Mouse (Mus musculus): ENCODE results near the gene Plet1. TPM values are rescaled to one million over a fixed set of nuclear protein-coding genes. Genes with fewer than 3 reads are reported as not detected.

Gene Plet1
- total RNA-seq, 2 experiments from 2014 or later: not detected

DNA sequence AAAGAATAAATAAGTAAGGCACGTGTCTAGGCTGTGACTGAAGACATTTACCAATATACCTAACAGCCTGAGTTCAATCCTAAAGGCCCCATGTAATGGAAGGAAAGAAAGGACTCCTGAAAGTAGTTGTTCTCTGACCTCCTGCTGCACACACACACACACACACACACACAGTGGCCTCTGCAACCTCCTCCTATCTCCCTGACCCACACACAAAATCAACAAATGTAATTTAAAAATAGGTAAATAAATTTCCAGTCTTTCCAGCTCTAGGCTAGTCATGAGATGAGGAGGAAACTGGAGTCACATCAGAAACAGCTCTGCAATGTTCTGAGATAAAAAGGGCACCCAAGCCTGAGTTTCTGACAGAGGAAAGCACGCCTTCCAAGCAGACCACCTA, 548 bp upstream of the Plet1 start:
- no peak for ATAC-seq (replicated peaks; ENCODE audit: low FRiP score, poor library complexity, severe bottlenecking)

DNA sequence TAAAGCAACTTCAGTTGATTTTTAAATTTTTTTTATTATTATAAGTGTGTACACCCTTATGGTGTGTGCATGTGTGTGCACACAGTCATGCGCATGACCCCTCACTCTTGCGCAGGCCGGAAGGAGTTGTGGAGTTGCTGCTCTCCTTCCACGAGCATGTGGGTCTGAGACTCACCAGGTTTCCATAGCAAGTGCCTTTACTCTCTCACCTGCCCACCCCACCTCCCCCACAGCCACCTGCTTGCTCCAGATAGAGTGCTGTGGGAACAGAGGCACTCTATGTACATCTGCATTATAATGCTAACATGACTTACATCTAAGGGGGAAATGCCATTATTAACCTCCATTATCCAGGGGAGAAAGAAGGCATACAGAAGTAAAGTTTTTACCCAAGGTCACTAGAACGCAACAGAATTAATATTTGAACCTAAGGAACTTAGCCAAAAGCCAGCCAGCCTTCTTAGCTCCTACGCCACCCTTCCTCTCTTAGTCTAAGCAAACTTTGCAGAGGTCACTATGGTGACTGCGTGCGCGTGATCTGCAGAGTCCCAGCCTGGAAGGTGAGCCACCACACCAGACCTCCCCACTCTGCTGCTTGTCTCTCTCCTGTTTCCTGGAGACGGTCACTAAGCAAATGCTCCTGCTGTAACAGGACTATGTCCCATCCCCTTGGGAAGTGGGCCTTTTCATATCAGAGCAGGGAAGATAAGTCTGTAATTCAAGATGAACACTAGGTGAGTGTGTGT, 1.3 kb downstream of the Plet1 start:
- ATAC-seq (replicated peaks; ENCODE audit: low FRiP score, poor library complexity, severe bottlenecking): no peak

DNA sequence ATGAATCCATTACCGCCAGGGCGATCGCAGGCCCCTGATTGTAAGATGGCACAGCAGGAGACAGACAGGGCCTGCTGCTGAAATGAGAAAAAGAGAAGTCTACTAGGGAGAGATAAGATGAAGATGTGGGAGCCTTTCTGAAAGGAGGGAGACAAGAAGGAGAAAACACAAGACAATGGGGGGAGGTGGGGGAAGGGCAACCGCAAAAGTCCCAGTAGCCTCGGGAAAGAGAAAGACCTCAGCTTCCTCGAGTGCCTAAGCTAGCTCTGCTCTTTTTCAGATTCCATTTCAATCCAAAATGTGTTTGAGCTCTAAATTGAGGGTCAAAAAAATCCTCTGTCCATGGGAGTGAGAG, 1.8 kb downstream of the Plet1 start:
- ATAC-seq (replicated peaks; ENCODE audit: low FRiP score, poor library complexity, severe bottlenecking): no peak

DNA sequence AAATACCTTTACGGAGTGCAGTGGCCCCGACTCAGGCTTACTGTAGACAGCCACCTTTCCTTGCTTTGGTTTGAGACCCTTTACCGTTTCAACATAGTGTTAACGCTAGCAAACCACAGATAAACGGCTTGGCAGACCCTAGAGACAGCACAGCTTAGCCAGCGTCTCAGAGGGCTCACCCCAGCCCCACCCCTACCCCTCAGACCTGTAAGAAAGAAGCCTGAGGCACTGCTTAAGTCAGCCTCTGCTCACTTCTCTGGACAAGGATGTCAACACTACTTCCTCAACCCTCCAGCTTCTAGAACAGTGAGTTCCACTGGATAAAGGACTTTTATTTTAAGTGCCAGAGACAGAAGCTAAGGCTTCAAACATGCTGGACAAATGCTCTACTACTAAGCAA, 2.2 kb downstream of the Plet1 start:
- ATAC-seq (replicated peaks; ENCODE audit: low FRiP score, poor library complexity, severe bottlenecking): no peak

DNA sequence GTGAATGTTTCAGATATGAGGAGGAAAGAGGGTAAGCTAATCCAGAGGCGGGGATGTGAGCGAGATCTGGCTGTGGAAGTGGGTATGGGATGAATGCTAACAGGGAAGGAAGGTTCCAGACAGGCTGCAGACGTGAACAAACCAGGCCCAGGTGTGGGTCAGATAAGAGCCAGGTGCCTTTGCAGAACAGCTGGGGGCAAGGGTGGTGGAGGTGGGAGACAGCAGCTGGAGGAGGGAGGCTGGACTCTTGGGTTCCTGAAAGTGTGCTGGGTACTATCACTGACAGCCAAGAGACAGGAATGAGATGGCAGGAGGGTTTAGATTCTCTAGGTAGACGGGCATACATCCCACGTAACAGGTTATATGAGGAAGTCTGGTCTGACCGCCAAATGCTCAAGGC, 2.8 kb downstream of the Plet1 start:
- no peak for ATAC-seq (replicated peaks; ENCODE audit: low FRiP score, poor library complexity, severe bottlenecking)

DNA sequence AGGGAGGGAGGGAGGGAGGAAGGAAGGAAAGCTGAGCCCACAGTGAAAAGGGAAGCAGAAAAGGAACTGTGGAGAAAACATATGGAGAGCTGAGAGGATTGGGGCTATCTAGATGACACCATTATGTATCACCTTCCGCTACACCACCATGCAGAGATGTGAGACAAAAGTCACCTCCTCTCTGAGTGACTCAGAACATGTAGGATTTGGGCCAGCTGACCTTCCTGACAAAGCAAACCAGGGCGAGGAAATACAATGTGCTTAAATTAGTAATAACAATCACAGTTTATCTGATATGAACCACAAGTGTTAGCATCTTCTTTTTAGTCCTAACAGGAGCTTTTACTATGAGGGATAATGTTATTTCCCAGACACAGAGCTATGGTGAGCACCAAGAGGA, 3.2 kb downstream of the Plet1 start:
- no peak for ATAC-seq (replicated peaks; ENCODE audit: low FRiP score, poor library complexity, severe bottlenecking)

DNA sequence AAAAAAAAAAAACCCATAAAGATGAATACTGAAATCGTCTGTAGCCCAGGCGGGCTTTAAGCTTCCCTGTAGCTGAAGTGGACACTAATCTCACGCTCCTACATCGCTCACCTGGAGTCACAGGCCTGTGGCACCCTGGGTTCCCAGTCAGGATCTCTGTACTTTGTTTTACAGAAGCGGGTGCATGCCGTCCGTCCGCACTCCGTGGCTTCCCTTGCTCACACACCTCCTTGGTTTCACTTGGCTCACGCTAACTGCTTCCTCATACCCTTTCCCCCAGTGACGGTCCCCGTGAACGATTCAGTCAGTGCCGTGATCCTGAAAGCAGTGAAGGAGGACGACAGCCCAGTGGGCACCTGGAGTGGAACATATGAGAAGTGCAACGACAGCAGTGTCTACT, 4.5 kb downstream of the Plet1 start:
- ATAC-seq (replicated peaks; ENCODE audit: low FRiP score, poor library complexity, severe bottlenecking): no peak

DNA sequence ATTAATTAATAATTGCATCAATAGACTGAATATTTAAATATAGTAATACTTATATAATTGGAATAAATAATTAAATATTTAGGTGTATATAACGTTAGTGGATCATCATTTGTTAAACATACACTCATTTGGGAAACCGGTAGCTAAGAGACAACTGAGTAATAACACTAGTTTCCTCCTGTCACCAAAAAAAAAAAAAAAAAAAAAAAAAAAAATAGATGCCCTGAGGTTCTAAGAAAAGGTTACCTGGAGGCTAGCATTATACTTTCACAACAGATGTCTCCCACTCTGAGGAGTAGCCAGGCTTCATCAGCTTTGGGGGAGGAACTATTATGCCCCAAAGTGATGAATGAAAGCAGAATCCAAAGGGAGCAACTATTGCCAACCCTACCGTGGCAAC, 5.5 kb downstream of the Plet1 start:
- no peak for ATAC-seq (replicated peaks; ENCODE audit: low FRiP score, poor library complexity, severe bottlenecking)

DNA sequence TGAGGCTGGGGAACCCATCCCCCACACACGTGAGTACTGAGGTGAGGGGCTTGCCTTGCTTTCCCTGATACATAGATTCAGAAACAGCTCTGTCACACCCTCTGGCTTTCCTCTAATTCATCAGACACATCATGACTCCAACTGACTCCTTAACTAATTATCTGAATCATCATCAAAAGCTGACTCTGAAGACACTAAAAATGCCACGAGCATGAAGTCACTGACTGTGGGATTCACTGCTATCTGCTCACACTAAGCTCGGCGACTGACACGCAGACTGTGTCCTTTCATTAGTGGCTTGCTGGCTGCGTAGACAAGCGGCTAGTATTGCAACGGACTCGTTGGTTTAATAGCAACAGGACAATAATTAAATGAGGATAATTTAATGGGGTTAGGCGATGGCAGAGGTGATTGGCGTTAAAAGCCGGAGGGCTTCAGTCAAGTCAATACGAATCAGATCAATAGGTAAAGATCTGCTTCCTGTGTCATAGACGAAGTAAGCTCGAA, 6.2 kb downstream of the Plet1 start:
- no peak for ATAC-seq (replicated peaks; ENCODE audit: low FRiP score, poor library complexity, severe bottlenecking)

DNA sequence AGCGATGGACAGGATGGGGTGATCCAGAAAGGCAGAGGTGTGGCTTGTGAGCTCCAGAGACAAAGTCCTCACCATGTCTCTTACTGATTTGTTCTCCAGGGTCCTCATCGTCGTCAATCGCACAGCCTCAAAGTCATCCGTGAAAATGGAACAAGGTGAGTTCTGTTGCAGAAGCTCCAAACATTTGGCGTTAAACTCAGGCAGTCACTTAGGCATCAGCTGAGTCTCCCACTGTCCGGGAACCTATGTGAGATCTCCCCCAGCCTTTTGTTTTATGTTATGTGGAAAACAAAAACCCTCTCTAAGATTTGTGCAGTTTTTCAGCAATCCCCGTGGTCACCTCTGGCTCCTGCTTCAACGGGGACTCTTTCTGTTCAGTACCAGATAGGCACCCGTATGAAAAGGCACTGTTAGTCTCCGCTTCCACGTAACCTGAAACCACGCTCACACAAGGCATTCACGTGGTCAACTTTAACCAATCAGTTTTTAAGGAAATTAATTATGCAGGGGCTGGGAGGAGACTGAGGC, 6.7 kb downstream of the Plet1 start:
- no peak for ATAC-seq (replicated peaks; ENCODE audit: low FRiP score, poor library complexity, severe bottlenecking)

DNA sequence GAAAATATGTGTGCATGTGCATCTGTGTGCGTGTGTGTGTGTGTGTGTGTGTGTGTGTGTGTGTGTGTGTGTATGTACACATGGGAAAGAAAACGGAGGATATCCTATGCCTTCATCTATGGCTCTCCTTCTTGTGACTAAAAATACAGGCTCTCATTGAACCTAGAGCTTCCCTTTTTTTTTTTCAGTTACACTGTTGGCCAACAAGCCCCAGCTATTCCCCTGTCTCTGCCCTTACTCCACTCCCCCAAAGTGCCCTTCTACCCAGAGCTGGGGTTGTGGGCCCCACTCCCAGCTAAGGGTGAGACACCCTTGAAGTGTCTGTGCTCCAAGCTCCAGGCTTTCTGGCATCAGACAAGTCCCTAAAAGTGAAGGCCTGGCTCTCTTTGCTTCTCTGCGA, 8.6 kb downstream of the Plet1 start:
- ATAC-seq (replicated peaks; ENCODE audit: low FRiP score, poor library complexity, severe bottlenecking): no peak

DNA sequence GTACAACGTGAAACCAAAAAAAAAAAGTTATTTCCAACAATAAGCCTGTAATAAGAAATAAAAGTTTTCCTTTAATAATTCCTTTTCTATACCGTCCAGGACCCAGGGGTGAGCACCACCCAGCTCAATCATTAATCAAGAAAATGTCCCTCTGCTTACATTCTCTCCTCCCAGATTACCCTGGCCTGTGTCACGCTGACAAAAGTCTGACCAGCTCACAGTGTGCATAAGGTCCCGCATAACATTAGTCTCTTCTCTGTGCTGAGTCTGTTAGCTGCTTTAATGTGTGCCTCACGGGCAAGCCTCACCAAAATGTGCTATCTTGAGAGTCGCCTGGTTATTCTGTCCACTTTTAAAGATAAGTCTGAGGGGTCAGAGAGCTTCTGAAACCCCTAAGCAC, 11.1 kb downstream of the Plet1 start:
- no peak for ATAC-seq (replicated peaks; ENCODE audit: low FRiP score, poor library complexity, severe bottlenecking)

DNA sequence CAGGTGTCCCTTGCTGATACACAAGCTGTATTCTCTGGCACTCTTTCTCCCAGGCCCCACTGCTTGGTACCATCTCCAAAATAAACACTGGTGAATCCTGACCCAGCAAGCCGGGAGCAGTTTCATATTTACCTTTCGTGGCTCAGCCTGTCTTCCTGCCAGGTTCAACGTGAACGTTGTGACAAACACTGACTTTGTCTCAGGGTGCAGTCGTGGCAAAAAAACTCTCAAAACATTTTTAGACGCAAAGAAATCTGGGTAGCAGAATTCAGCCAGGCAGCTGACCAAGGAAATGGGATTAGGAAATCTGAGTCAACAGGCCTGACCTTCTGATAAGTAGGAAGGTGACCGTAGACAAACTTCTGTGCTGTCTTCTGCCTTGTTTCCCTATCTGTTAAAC, 13.2 kb downstream of the Plet1 start:
- ATAC-seq (replicated peaks; ENCODE audit: low FRiP score, poor library complexity, severe bottlenecking): no peak

DNA sequence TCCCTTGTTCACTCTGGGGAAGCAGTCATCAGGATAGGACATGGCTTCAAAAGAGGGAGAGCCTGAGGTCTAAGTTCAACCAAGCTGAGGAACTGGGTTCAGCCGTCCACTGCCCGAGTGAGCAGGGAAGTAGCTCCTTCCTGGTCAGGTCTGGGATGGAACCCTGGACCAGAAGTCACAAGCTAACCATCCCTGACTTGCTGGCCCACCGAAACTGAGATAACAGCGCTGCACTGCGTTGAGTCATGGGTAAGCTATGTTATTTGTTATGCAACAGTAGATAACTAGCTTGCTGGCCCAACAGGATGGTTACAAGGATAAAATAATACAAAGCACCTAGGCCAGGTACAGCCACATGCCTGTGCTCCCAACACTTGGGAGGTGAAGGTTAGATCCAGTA, 21.1 kb downstream of the Plet1 start:
- ATAC-seq (replicated peaks; ENCODE audit: low FRiP score, poor library complexity, severe bottlenecking): no peak

DNA sequence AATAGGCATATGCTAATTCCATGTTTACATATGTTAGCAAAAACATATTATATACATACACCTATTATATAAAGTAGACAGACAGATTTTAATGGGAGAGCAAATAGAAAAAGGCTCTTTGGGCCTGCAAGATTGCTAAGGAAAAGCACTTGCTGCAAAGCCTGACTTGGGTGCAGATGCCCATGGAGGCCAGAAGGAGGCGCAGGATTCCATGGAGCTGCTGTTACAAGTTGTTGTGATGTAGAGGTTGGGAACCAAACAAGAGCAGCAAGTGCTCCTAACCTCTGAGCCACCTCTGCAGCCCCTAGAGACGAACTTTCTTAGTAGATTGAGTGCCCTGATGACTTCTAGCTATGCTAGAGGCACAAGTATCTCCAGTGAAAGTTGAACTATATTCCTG, 24.5 kb downstream of the Plet1 start:
- ATAC-seq (replicated peaks; ENCODE audit: low FRiP score, poor library complexity, severe bottlenecking): no peak

DNA sequence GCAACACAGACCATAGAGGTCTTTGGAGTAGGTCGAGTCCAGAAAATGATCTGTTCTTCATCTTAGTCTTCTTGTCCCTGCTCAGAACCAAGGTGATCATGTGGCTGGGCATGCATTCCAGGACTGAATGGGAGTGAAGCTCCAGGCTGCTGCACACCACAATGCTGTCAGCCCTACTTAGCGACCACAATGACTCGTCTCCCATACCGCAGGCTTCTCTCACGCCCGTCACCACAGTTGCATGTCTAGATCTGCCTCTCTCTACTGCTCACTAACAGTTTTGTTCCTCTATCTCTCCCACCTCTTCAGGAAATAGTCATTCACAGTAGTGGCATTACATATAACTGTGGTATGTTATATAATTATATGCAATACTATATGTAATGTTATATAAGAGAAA, 26.4 kb downstream of the Plet1 start:
- ATAC-seq (replicated peaks; ENCODE audit: low FRiP score, poor library complexity, severe bottlenecking): no peak

DNA sequence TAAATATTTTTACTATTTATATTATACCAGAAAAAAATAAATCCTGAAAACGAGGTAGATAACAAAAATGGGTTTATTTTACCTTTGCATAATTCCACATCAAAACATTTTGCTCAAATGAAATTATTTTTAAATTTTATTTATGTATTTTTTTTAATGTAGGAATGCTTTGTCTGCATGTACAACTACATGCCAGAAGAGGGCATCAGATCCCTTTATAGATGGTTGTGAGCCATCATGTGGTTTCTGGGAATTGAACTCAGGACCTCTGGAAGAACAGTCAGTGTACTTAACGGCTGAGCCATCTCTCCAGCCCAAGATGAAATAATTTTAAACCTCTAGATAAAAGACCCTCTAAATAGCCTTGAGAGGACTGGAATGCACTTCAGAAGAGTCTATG, 27.2 kb downstream of the Plet1 start:
- ATAC-seq (replicated peaks; ENCODE audit: low FRiP score, poor library complexity, severe bottlenecking): no peak

DNA sequence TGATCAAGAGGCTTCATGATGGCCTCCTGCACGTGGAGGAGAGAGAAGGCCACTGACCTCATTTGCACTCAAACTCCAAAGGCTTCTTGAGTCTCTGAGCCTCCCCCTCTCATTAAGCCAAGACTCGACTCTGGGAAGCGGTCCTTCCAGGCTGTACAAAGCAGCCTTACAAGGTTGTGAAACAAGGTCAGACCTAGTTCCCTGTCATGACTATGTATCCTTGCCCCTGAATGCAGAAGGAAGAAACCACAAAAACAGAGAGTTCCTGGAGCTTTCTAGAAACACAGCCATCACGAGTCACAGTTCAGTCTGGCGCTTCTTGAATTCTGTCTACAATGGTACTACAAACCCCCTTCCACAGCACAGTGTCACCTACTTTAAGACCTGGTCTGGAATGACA, 28.2 kb downstream of the Plet1 start:
- ATAC-seq (replicated peaks; ENCODE audit: low FRiP score, poor library complexity, severe bottlenecking): no peak

DNA sequence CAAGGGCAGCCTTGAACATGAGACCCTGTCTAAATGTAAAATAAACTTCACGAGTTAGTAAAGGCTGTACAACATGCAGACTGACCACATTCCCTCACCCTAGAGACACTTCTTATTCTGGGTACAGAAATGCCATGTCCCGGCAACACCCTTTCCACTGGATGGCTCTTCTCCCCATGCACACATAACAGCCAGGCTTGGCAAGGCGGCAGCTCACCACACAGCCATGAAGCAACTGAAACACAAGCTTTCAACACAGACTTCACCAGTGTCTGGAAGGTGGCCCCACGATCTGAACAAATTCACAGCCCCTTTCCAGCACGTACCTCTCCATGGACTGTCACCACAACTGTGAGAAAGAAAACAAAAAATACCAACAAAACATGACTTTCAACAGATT, 30.6 kb downstream of the Plet1 start:
- no peak for ATAC-seq (replicated peaks; ENCODE audit: low FRiP score, poor library complexity, severe bottlenecking)

DNA sequence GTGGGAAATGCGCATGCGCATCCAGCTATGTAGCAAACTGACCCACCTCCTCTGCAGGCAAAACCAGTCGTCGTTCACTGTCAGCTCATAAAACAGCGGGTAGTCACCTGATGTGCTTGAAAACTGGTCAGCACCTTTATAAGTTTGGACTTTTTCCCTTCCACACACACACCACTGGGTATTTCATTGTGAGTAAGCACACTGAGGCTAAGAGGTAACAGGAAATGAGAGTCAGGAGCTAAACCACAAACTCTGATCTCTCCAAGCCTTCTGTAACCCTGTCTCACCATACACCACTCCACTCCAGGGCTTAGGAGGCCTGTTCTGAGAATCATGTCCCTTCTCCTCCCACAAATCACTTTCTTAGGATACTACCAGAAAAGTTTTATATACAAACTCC, 31.3 kb downstream of the Plet1 start:
- ATAC-seq (replicated peaks; ENCODE audit: low FRiP score, poor library complexity, severe bottlenecking): no peak

DNA sequence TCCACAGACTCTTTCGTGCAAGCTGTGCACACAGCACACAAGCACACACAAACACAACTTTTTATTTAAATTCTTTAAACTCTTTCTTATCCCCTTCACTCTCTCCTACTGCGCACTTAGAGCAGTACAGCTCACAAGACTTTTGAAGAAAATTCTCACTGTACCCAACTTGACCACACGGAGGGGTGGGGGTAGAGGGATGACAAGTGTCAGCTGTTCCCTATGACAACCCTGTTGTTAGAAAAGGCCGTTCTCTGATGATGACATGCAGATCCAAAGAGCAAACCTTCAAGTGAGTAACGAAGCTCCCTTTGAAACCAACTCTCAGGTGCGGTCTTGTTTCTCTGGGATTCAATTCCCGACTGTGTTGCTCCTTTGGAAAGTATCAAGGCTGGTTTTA, 33.5 kb downstream of the Plet1 start:
- peak; percentile 26; the same call in 1 of the 2 replicates for ATAC-seq (replicated peaks; ENCODE audit: low FRiP score, poor library complexity, severe bottlenecking)

DNA sequence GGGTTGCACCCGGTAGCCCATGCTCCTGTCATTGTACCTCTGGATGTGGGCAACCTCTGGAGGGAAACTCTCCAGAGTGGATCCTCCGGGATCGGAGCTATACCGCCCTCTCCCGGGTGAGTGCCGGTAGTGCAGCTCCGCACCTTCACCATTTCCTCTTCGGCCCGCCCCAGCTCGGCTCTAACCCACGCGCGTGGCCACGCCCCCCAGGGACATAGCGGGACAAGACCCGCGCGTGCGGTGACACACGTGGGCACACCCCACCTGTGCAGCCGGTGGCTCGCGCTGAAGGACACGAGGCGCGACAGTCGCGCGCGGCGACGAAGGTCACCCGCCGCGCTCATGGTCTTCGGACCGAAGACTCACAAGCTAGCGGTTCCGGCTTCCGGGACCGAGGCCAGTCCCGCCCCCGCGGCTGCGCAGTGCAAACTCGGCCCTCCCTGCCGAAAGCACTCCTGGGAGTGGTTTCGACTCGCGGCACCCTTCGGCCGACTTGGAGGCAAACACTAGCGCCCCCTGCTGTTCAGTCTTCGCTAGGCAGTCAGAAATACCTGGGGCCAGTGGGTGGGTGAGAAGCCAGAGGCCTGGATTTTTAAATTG, 34.1 kb downstream of the Plet1 start, which contains the start of gene Pts:
Gene Pts, minus strand, starts transcription at position 432 of the 600 bp plus-strand sequence.
- ATAC-seq (replicated peaks; ENCODE audit: low FRiP score, poor library complexity, severe bottlenecking): peak; percentile 92
